Mouse (Mus musculus): Measurements from ENCODE around the gene Itgax. TPM values are rescaled to one million over a fixed set of nuclear protein-coding genes. Genes with fewer than 3 reads are reported as not detected.

The Itgax gene
- polyA plus RNA-seq, 1 experiment from 2014 or later = 0.14 TPM

DNA sequence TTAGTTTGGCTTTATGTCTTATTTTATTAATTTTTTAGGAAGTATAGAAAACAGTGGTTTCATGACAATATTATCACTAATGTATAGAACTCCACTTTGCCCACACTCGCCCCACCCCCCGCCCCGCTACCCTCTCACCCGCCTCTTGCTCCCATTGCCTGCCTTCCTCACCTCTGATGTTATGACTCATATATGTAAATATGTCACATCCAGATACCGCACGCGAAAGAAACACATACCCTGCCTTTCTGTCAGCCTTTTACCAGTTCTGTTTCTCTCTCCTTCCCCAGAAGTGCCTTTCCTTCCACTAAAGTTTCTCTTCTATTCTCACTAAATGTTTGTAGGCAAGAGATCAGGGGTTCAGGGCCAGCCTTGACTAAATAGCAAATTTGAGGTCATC is 37.0 kb downstream of the Itgax start:
- H3K9me3 ChIP-seq (ENCODE audit: control insufficient read depth, low read length) = no peaks in the 10 kb centered on the region
- no peak overlapping the region for H3K4me3 ChIP-seq (ENCODE audit: control insufficient read depth in 1 of 2, insufficient read depth in 1 of 2, low read depth in 1 of 2, low read length in 2 of 2)
- H3K36me3 ChIP-seq (ENCODE audit: control insufficient read depth, insufficient read depth, low read length) = no peaks in the 10 kb centered on the region
- no peak overlapping the region for H3K4me2 ChIP-seq (ENCODE audit: low read length)
- H3K9ac ChIP-seq (ENCODE audit: low read length) = no peak overlapping the region
- WGBS = 81% methylated on average over 7 of the region's 7 CpGs
- no peak for ATAC-seq (ENCODE audit: insufficient number of reproducible peaks, insufficient read depth, low FRiP score, low read depth)
- H3K27me3 ChIP-seq (ENCODE audit: control insufficient read depth, insufficient read depth, low read length) = no peaks in the 10 kb centered on the region
- H3K27ac ChIP-seq (replicated peaks in 1 of 2; ENCODE audit: control insufficient read depth in 1 of 2, insufficient read depth in 1 of 2, low read depth in 2 of 2, low read length in 2 of 2) = no peak overlapping the region
- no peaks in the 10 kb centered on the region for H3K4me1 ChIP-seq (ENCODE audit: control insufficient read depth in 2 of 2, insufficient read depth in 2 of 2, low read length in 2 of 2)

DNA sequence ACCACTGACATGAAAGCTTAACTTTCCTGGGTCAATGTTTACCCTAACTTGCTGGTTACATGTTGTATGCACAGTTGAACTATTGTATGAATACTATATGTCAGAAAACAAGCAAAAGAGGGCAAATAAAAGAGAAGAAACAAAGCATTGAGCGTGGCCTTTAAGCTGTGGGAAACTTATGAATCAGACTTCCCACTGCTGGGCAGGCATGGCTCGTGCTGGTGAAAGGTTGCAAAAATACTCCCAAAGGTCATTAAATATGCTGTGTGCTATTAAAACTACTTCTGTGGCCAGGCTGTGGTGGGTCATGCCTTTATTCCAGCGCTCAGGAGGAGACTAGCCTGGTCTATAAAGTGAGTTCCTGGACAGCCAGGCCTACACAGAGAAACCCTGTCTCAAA is 40.6 kb downstream of the Itgax start:
- no peak overlapping the region for H3K27ac ChIP-seq (replicated peaks in 1 of 2; ENCODE audit: control insufficient read depth in 1 of 2, insufficient read depth in 1 of 2, low read depth in 2 of 2, low read length in 2 of 2)
- WGBS = 69% methylated on average over 3 of the region's 3 CpGs
- no peaks in the 10 kb centered on the region for H3K36me3 ChIP-seq (ENCODE audit: control insufficient read depth, insufficient read depth, low read length)

GRCm38 (mm10) chr7:128178385-128178784 is 49.0 kb downstream of the Itgax start:
- no peak for ATAC-seq (ENCODE audit: insufficient number of reproducible peaks, insufficient read depth, low FRiP score, low read depth)
- 41% methylated on average over 2 of the region's 2 CpGs for WGBS

More for the DNA sequence above, 40.6 kb downstream of the Itgax start:
- Histone ChIP-seq H3K4me3 (ENCODE audit: control insufficient read depth in 1 of 2, insufficient read depth in 1 of 2, low read depth in 1 of 2, low read length in 2 of 2) (no peak overlapping the region), H3K9ac (ENCODE audit: low read length) (no peak overlapping the region), H3K9me3 (ENCODE audit: control insufficient read depth, low read length) (no peaks in the 10 kb centered on the region), H3K4me1 (ENCODE audit: control insufficient read depth in 2 of 2, insufficient read depth in 2 of 2, low read length in 2 of 2) (no peaks in the 10 kb centered on the region), H3K4me2 (ENCODE audit: low read length) (no peak overlapping the region), H3K27me3 (ENCODE audit: control insufficient read depth, insufficient read depth, low read length) (no peaks in the 10 kb centered on the region)
- no peak for ATAC-seq (ENCODE audit: insufficient number of reproducible peaks, insufficient read depth, low FRiP score, low read depth)

GRCm38 (mm10) chr7:128180126-128180525 is 50.8 kb downstream of the Itgax start:
- WGBS = 73% methylated on average over 7 of the region's 7 CpGs

More at GRCm38 (mm10) chr7:128178385-128178784, 49.0 kb downstream of the Itgax start:
- no peaks in the 10 kb centered on the region for H3K27me3 ChIP-seq (ENCODE audit: control insufficient read depth, insufficient read depth, low read length)
- no peak overlapping the region for H3K9ac ChIP-seq (ENCODE audit: low read length)
- no peak overlapping the region for H3K27ac ChIP-seq (replicated peaks in 1 of 2; ENCODE audit: control insufficient read depth in 1 of 2, insufficient read depth in 1 of 2, low read depth in 2 of 2, low read length in 2 of 2)
- no peak overlapping the region for H3K4me3 ChIP-seq (ENCODE audit: control insufficient read depth in 1 of 2, insufficient read depth in 1 of 2, low read depth in 1 of 2, low read length in 2 of 2)
- H3K9me3 ChIP-seq (ENCODE audit: control insufficient read depth, low read length) = no peaks in the 10 kb centered on the region
- H3K36me3 ChIP-seq (ENCODE audit: control insufficient read depth, insufficient read depth, low read length) = no peaks in the 10 kb centered on the region
- no peak overlapping the region for H3K4me2 ChIP-seq (ENCODE audit: low read length)
- no peaks in the 10 kb centered on the region for H3K4me1 ChIP-seq (ENCODE audit: control insufficient read depth in 2 of 2, insufficient read depth in 2 of 2, low read length in 2 of 2)

GRCm38 (mm10) chr7:128180546-128180945 is 51.2 kb downstream of the Itgax start:
- no peaks in the 10 kb centered on the region for H3K9me3 ChIP-seq (ENCODE audit: control insufficient read depth, low read length)
- H3K27me3 ChIP-seq (ENCODE audit: control insufficient read depth, insufficient read depth, low read length) = no peaks in the 10 kb centered on the region
- no peak for ATAC-seq (ENCODE audit: insufficient number of reproducible peaks, insufficient read depth, low FRiP score, low read depth)
- H3K9ac ChIP-seq (ENCODE audit: low read length) = no peak overlapping the region
- no peak overlapping the region for H3K27ac ChIP-seq (replicated peaks in 1 of 2; ENCODE audit: control insufficient read depth in 1 of 2, insufficient read depth in 1 of 2, low read depth in 2 of 2, low read length in 2 of 2)
- 67% methylated on average over 6 of the region's 6 CpGs for WGBS
- no peaks in the 10 kb centered on the region for H3K36me3 ChIP-seq (ENCODE audit: control insufficient read depth, insufficient read depth, low read length)
- H3K4me2 ChIP-seq (ENCODE audit: low read length) = no peak overlapping the region
- H3K4me1 ChIP-seq (ENCODE audit: control insufficient read depth in 2 of 2, insufficient read depth in 2 of 2, low read length in 2 of 2) = no peaks in the 10 kb centered on the region
- no peak overlapping the region for H3K4me3 ChIP-seq (ENCODE audit: control insufficient read depth in 1 of 2, insufficient read depth in 1 of 2, low read depth in 1 of 2, low read length in 2 of 2)

More at GRCm38 (mm10) chr7:128180126-128180525, 50.8 kb downstream of the Itgax start:
- no peaks in the 10 kb centered on the region for H3K27me3 ChIP-seq (ENCODE audit: control insufficient read depth, insufficient read depth, low read length)
- no peak overlapping the region for H3K27ac ChIP-seq (replicated peaks in 1 of 2; ENCODE audit: control insufficient read depth in 1 of 2, insufficient read depth in 1 of 2, low read depth in 2 of 2, low read length in 2 of 2)
- no peaks in the 10 kb centered on the region for H3K4me1 ChIP-seq (ENCODE audit: control insufficient read depth in 2 of 2, insufficient read depth in 2 of 2, low read length in 2 of 2)
- no peaks in the 10 kb centered on the region for H3K9me3 ChIP-seq (ENCODE audit: control insufficient read depth, low read length)
- ATAC-seq (ENCODE audit: insufficient number of reproducible peaks, insufficient read depth, low FRiP score, low read depth) = no peak
- no peak overlapping the region for H3K9ac ChIP-seq (ENCODE audit: low read length)
- H3K4me3 ChIP-seq (ENCODE audit: control insufficient read depth in 1 of 2, insufficient read depth in 1 of 2, low read depth in 1 of 2, low read length in 2 of 2) = no peak overlapping the region
- no peak overlapping the region for H3K4me2 ChIP-seq (ENCODE audit: low read length)
- no peaks in the 10 kb centered on the region for H3K36me3 ChIP-seq (ENCODE audit: control insufficient read depth, insufficient read depth, low read length)

GRCm38 (mm10) chr7:128181691-128182090 is 52.3 kb downstream of the Itgax start:
- no peak for ATAC-seq (ENCODE audit: insufficient number of reproducible peaks, insufficient read depth, low FRiP score, low read depth)
- no peaks in the 10 kb centered on the region for H3K36me3 ChIP-seq (ENCODE audit: control insufficient read depth, insufficient read depth, low read length)
- H3K27me3 ChIP-seq (ENCODE audit: control insufficient read depth, insufficient read depth, low read length) = no peaks in the 10 kb centered on the region
- no peaks in the 10 kb centered on the region for H3K4me1 ChIP-seq (ENCODE audit: control insufficient read depth in 2 of 2, insufficient read depth in 2 of 2, low read length in 2 of 2)
- H3K9me3 ChIP-seq (ENCODE audit: control insufficient read depth, low read length) = no peaks in the 10 kb centered on the region
- H3K4me2 ChIP-seq (ENCODE audit: low read length) = no peak overlapping the region
- no peak overlapping the region for H3K27ac ChIP-seq (replicated peaks in 1 of 2; ENCODE audit: control insufficient read depth in 1 of 2, insufficient read depth in 1 of 2, low read depth in 2 of 2, low read length in 2 of 2)
- WGBS = 86% methylated on average over 10 of the region's 10 CpGs
- H3K4me3 ChIP-seq (ENCODE audit: control insufficient read depth in 1 of 2, insufficient read depth in 1 of 2, low read depth in 1 of 2, low read length in 2 of 2) = no peak overlapping the region
- H3K9ac ChIP-seq (ENCODE audit: low read length) = no peak overlapping the region

Other genes with a start within 250 kb of the Itgax start
- gene Prss53, start 238.6 kb upstream of the Itgax start, polyA plus RNA-seq (2014; fragmentation: Nextera tagmentation; extraction: Ambion mirVana) = 0.66 and 1.3 TPM in 2 replicates
- gene Gm21974, start 234.1 kb upstream of the Itgax start, polyA plus RNA-seq (2014; fragmentation: Nextera tagmentation; extraction: Ambion mirVana) = not detected in 2 replicates
- gene Vkorc1, start 233.9 kb upstream of the Itgax start, polyA plus RNA-seq (2014; fragmentation: Nextera tagmentation; extraction: Ambion mirVana) = 121 and 142 TPM in 2 replicates
- gene Bckdk, start 225.5 kb upstream of the Itgax start, polyA plus RNA-seq (2014; fragmentation: Nextera tagmentation; extraction: Ambion mirVana) = 167 and 178 TPM in 2 replicates
- 28.3 and 28.7 TPM in 2 replicates for gene Kat8, start 217.0 kb upstream of the Itgax start, polyA plus RNA-seq (2014; fragmentation: Nextera tagmentation; extraction: Ambion mirVana)
- 0.23 and 0.62 TPM in 2 replicates for gene Prss8, start 199.4 kb upstream of the Itgax start, polyA plus RNA-seq (2014; fragmentation: Nextera tagmentation; extraction: Ambion mirVana)
- 9.2 and 10.1 TPM in 2 replicates for gene Prss36, start 182.8 kb upstream of the Itgax start, polyA plus RNA-seq (2014; fragmentation: Nextera tagmentation; extraction: Ambion mirVana)
- 40.6 and 41.0 TPM in 2 replicates for gene Fus, start 162.1 kb upstream of the Itgax start, polyA plus RNA-seq (2014; fragmentation: Nextera tagmentation; extraction: Ambion mirVana)
- gene Pycard, start 135.7 kb upstream of the Itgax start, polyA plus RNA-seq (2014; fragmentation: Nextera tagmentation; extraction: Ambion mirVana) = 58.6 and 59.9 TPM in 2 replicates
- gene Trim72, start 125.6 kb upstream of the Itgax start, polyA plus RNA-seq (2014; fragmentation: Nextera tagmentation; extraction: Ambion mirVana) = 0.38 and 0.54 TPM in 2 replicates
- gene Itgam, start 66.9 kb upstream of the Itgax start, polyA plus RNA-seq (2014; fragmentation: Nextera tagmentation; extraction: Ambion mirVana) = 0.63 and 0.82 TPM in 2 replicates
- not detected in 2 replicates for gene Gm49368, start 66.9 kb upstream of the Itgax start, polyA plus RNA-seq (2014; fragmentation: Nextera tagmentation; extraction: Ambion mirVana)
- 0.44 and 0.45 TPM in 2 replicates for gene Itgad, start 24.8 kb downstream of the Itgax start, polyA plus RNA-seq (2014; fragmentation: Nextera tagmentation; extraction: Ambion mirVana)
- gene Cox6a2, start 76.8 kb downstream of the Itgax start, polyA plus RNA-seq (2014; fragmentation: Nextera tagmentation; extraction: Ambion mirVana) = 917 and 1,008 TPM in 2 replicates
- 8.2 and 8.5 TPM in 2 replicates for gene Armc5, start 107.8 kb downstream of the Itgax start, polyA plus RNA-seq (2014; fragmentation: Nextera tagmentation; extraction: Ambion mirVana)
- gene 9130023H24Rik, start 108.5 kb downstream of the Itgax start, polyA plus RNA-seq (2014; fragmentation: Nextera tagmentation; extraction: Ambion mirVana) = 6.4 and 7.4 TPM in 2 replicates
- gene Tgfb1i1, start 117.3 kb downstream of the Itgax start, polyA plus RNA-seq (2014; fragmentation: Nextera tagmentation; extraction: Ambion mirVana) = 147 and 153 TPM in 2 replicates
- gene Slc5a2, start 136.1 kb downstream of the Itgax start, polyA plus RNA-seq (2014; fragmentation: Nextera tagmentation; extraction: Ambion mirVana) = 0.22 and 0.36 TPM in 2 replicates
- 15.1 and 16.3 TPM in 2 replicates for gene BC017158, start 168.6 kb downstream of the Itgax start, polyA plus RNA-seq (2014; fragmentation: Nextera tagmentation; extraction: Ambion mirVana)

All from heart, embryonic 14.5 days (tissue).